Mouse (Mus musculus) lung, postnatal 0 days (tissue): ENCODE results near the gene Phf21a. TPM values are rescaled to one million over a fixed set of nuclear protein-coding genes. Genes with fewer than 3 reads are reported as not detected.

Experiments used
- ATAC-seq: fragments of 200-750 bp; cut with Nextera tagmentation; 2 replicates; pipeline ENCODE4 v1.8.0; 2017; ENCODE audit warnings: moderate library complexity
- DNase-seq: peaks from one replicate; pipeline ENCODE4 v3.0.0-alpha.2; 2016; ENCODE audit warnings: low spot score
- H3K27ac ChIP-seq: fragments of 300-500 bp; sonication (generic); 2 replicates; pipeline ENCODE4 v1.5.1; 2014; ENCODE audit warnings: antibody characterized with exemption, mild to moderate bottlenecking, low read length, mixed read lengths
- H3K27me3 ChIP-seq: fragments of 300-500 bp; sonication (generic); replicated peaks from 2 replicates; pipeline ENCODE4 v1.6.1; 2014; ENCODE audit warnings: low read length, mixed read lengths; ENCODE audit not compliant: insufficient read depth
- H3K36me3 ChIP-seq: fragments of 300-500 bp; sonication (generic); 2 replicates; pipeline ENCODE4 v1.6.1; 2014; ENCODE audit warnings: low read length, mixed read lengths; ENCODE audit not compliant: insufficient read depth
- H3K4me1 ChIP-seq: fragments of 300-500 bp; sonication (generic); 2 replicates; pipeline ENCODE4 v1.6.1; 2014; ENCODE audit warnings: antibody characterized with exemption, low read depth, low read length, mixed read lengths; ENCODE audit not compliant: insufficient read depth
- H3K4me2 ChIP-seq: fragments of 300-500 bp; sonication (generic); replicated peaks from 2 replicates; pipeline ENCODE4 v1.6.1; 2014; ENCODE audit warnings: low read depth, mild to moderate bottlenecking, low read length, moderate library complexity, mixed read lengths
- H3K4me3 ChIP-seq: fragments of 300-500 bp; sonication (generic); 2 replicates; pipeline ENCODE4 v1.5.1; 2014; ENCODE audit warnings: low read depth, low read length
- H3K9ac ChIP-seq: fragments of 300-500 bp; sonication (generic); replicated peaks from 2 replicates; pipeline ENCODE4 v1.6.1; 2014; ENCODE audit warnings: low read depth, mild to moderate bottlenecking
- H3K9me3 ChIP-seq: fragments of 300-500 bp; sonication (generic); 2 replicates; pipeline ENCODE4 v1.6.1; 2016; ENCODE audit warnings: low read length, mixed read lengths
- CTCF ChIP-seq: IDR thresholded peaks from 2 replicates; pipeline ENCODE4 v1.5.1; 2016; ENCODE audit warnings: antibody characterized with exemption, mild to moderate bottlenecking
- EP300 ChIP-seq: IDR thresholded peaks from 2 replicates; pipeline ENCODE4 v1.6.1; 2016; ENCODE audit warnings: antibody characterized with exemption, mild to moderate bottlenecking, control low read depth
- WGBS: fragments of 180-500 bp; shearing (Covaris S2); extraction: QIAGEN DNeasy Blood & Tissue Kit; methylation state at CpG from one replicate; pipeline ENCODE4 v1.1.7; 2014; 5-methylcytosine and 5-hydroxymethylcytosine counted together
- polyA plus RNA-seq: library from polyadenylated mRNA; unstranded; fragments of >200 nt; fragmentation: Nextera tagmentation; extraction: Ambion mirVana; gene quantifications from 2 replicates; pipeline ENCODE4 v1.2.1, GENCODE M21; 2015

The Phf21a gene
- polyA plus RNA-seq, 1 experiment from 2014 or later, result 12.9 TPM

GRCm38 (mm10) chr2:92371971-92372690 lies 279.2 kb downstream of the Phf21a start:
- Histone ChIP-seq H3K4me1 (peaks cover 13% of the 10 kb centered on the region; the same call in 1 of the 2 replicates), H3K4me2 (peak overlapping the region; percentile 59; the same call in 1 of the 2 replicates), H3K9ac (no peak overlapping the region), H3K27ac (peak overlapping the region; percentile 93), H3K9me3 (no peaks in the 10 kb centered on the region), H3K27me3 (peaks cover 4% of the 10 kb centered on the region; the same call in 1 of the 2 replicates), H3K36me3 (no peaks in the 10 kb centered on the region), H3K4me3 (no peak overlapping the region)
- WGBS, result 27% methylated on average over 10 of the region's 10 CpGs
- DNase-seq (peak; percentile 78), ATAC-seq (peak; percentile 11; the same call in 1 of the 2 replicates)
- TF ChIP-seq CTCF (no peak), EP300 (peak; percentile 72; the same call in 1 of the 2 replicates)

DNA sequence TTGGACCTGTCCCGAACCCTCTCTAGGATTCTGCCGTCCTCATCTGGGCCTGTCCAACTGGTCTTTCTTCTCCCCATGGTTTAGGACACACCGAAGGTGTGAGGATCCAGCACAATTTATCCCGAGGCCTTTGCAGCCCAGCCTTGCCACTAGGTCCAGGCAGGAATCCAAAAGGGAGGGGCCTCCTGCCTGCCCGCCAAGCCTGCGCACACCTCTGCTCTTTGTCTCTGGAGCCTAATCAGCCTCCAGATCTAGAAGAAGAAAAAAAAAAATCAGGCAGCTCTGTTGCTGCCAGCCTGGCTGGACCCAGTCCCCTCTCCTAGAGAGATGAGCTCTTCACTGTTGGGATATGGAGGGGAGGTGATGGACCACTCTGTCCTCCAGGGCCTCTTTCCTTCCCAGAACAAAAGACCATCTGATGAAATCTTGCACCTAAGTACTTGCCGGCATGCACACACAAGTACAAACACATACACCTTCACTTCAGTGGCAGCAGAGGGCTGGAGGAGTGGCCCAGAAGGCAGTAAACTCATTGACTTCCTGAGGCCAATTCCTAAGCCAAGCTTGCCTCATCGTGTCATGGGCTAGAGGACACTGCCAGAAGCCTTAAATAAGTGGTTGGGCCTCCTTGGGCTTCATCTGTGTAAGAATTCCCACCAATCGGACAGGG lies 280.0 kb downstream of the Phf21a start:
- Histone ChIP-seq H3K4me1 (peaks cover 13% of the 10 kb centered on the region; the same call in 1 of the 2 replicates), H3K27ac (peak overlapping the region; percentile 93), H3K9ac (no peak overlapping the region), H3K36me3 (no peaks in the 10 kb centered on the region), H3K4me3 (no peak overlapping the region), H3K4me2 (no peak overlapping the region), H3K27me3 (peaks cover 4% of the 10 kb centered on the region; the same call in 1 of the 2 replicates), H3K9me3 (no peaks in the 10 kb centered on the region)
- DNase-seq, result peak; percentile 85
- WGBS, result 40% methylated on average over 9 of the region's 9 CpGs
- peak; percentile 7; the same call in 1 of the 2 replicates for ATAC-seq
- 0 out of 2 replicates have a peak, but pooled peaks have one; percentile 1 for TF ChIP-seq CTCF
- TF ChIP-seq EP300, result 0 out of 2 replicates have a peak, but pooled peaks have one; percentile 28

GRCm38 (mm10) chr2:92373437-92373813 lies 280.5 kb downstream of the Phf21a start:
- Histone ChIP-seq H3K4me2 (no peak overlapping the region), H3K9me3 (no peaks in the 10 kb centered on the region), H3K4me1 (peaks cover 13% of the 10 kb centered on the region; the same call in 1 of the 2 replicates), H3K27ac (peak overlapping the region; percentile 93), H3K4me3 (no peak overlapping the region), H3K36me3 (peaks cover 3% of the 10 kb centered on the region; the same call in 1 of the 2 replicates), H3K27me3 (peaks cover 4% of the 10 kb centered on the region; the same call in 1 of the 2 replicates), H3K9ac (no peak overlapping the region)
- WGBS, result 69% methylated on average over 11 of the region's 11 CpGs
- TF ChIP-seq CTCF (no peak), EP300 (no peak)
- ATAC-seq, result no peak
- DNase-seq, result no peak

DNA sequence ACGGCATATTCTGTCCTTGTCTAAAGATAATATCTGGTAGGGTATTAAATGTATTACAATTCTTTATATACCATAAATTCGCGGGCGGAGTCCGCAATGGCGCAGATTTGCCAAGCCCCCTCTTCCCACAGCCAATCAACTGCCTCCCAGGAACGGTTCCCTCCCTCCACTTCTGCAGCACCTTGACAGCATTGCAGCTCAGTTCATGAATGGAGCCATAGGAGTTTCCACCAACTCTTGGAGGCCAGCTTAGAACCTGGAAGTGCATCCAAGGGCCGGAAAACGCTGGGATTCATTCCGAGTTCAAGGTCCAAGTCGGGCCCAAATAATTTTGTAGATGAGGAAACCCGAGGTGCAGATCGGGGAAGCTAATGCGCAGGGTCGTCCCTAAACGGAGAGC lies 281.6 kb downstream of the Phf21a start, which contains the start of the genes Pex16 and Large2:
Pex16 (plus strand) TSS at position 163 of the 400 bp plus-strand sequence.
Large2 (minus strand) TSS at position 356 of the 400 bp plus-strand sequence.
- 3% methylated on average over 16 of the region's 16 CpGs for WGBS
- peak within 1 kb of the TSS; percentile 93 for H3K27ac ChIP-seq
- peak within 1 kb of the TSS; percentile 54 for H3K4me3 ChIP-seq
- TF ChIP-seq EP300 (no peak), CTCF (no peak)
- H3K27me3 ChIP-seq, result peaks cover 4% of the 10 kb centered on the region; the same call in 1 of the 2 replicates
- peak; percentile 72 for DNase-seq
- H3K4me1 ChIP-seq, result peaks cover 13% of the 10 kb centered on the region; the same call in 1 of the 2 replicates
- H3K4me2 ChIP-seq, result peak within 1 kb of the TSS; percentile 74
- peak; percentile 8; the same call in 1 of the 2 replicates for ATAC-seq
- H3K9ac ChIP-seq, result peak within 1 kb of the TSS; percentile 70
- peaks cover 12% of the 10 kb centered on the region for H3K36me3 ChIP-seq
- no peaks in the 10 kb centered on the region for H3K9me3 ChIP-seq

- H3K9ac ChIP-seq, result peak overlapping the region; percentile 70
- H3K27me3 ChIP-seq, result peaks cover 2% of the 10 kb centered on the region; the same call in 1 of the 2 replicates
- H3K9me3 ChIP-seq, result no peaks in the 10 kb centered on the region
- DNase-seq (peak; percentile 100), ATAC-seq (peak; percentile 91)
- peak overlapping the region; percentile 54 for H3K4me3 ChIP-seq
- H3K27ac ChIP-seq, result peak overlapping the region; percentile 93
- TF ChIP-seq EP300 (peak; percentile 70), CTCF (peak; percentile 29)
- WGBS, result 0% methylated on average over 29 of the region's 29 CpGs
- H3K36me3 ChIP-seq, result peaks cover 13% of the 10 kb centered on the region
- H3K4me2 ChIP-seq, result peak overlapping the region; percentile 74
- H3K4me1 ChIP-seq, result peaks cover 13% of the 10 kb centered on the region; the same call in 1 of the 2 replicates
These were observed 282.2 kb downstream of the Phf21a start for GRCm38 (mm10) chr2:92375099-92375623.
